Mouse (Mus musculus) neural tube, embryonic 14.5 days (tissue): ENCODE results near the gene Raly. TPM values are rescaled to one million over a fixed set of nuclear protein-coding genes. Genes with fewer than 3 reads are reported as not detected.

Experiments
- ATAC-seq: fragments of 200-750 bp; cut with Nextera tagmentation; 2 replicates; pipeline ENCODE4 v1.8.0; 2017; ENCODE audit warnings: low read depth, mild to moderate bottlenecking, moderate TSS enrichment, moderate library complexity
- H3K27ac ChIP-seq: fragments of 300-500 bp; sonication (generic); 2 replicates; pipeline ENCODE4 v1.5.1; 2014; ENCODE audit warnings: low read depth, mild to moderate bottlenecking, control low read depth, low read length, moderate library complexity, mixed read lengths
- H3K27me3 ChIP-seq: fragments of 300-500 bp; sonication (generic); 2 replicates; pipeline ENCODE4 v1.6.1; 2014; ENCODE audit warnings: low read length; ENCODE audit not compliant: control insufficient read depth, insufficient read depth
- H3K36me3 ChIP-seq: fragments of 300-500 bp; sonication (generic); 2 replicates; pipeline ENCODE4 v1.6.1; 2014; ENCODE audit warnings: low read length, mixed read lengths; ENCODE audit not compliant: control insufficient read depth, insufficient read depth
- H3K4me1 ChIP-seq: fragments of 300-500 bp; sonication (generic); 2 replicates; pipeline ENCODE4 v1.6.1; 2014; ENCODE audit warnings: low read length; ENCODE audit not compliant: control insufficient read depth, insufficient read depth
- H3K4me2 ChIP-seq: fragments of 300-500 bp; sonication (generic); 2 replicates; pipeline ENCODE4 v1.6.1; 2014; ENCODE audit warnings: mild to moderate bottlenecking, low read depth, low read length, control low read depth
- H3K4me3 ChIP-seq: fragments of 300-500 bp; sonication (generic); 2 replicates; pipeline ENCODE4 v1.5.1; 2014; ENCODE audit warnings: low read depth, low read length, control low read depth, mixed read lengths
- H3K9ac ChIP-seq: fragments of 300-500 bp; sonication (generic); replicated peaks from 2 replicates; pipeline ENCODE4 v1.6.1; 2014; ENCODE audit warnings: low read depth, mild to moderate bottlenecking, control low read depth, low read length, mixed read lengths
- H3K9me3 ChIP-seq: fragments of 300-500 bp; sonication (generic); 2 replicates; pipeline ENCODE4 v1.6.1; 2016; ENCODE audit warnings: low read length; ENCODE audit not compliant: control insufficient read depth
- WGBS: fragments of 180-500 bp; shearing (Covaris S2); extraction: QIAGEN DNeasy Blood & Tissue Kit; methylation state at CpG from one replicate; pipeline ENCODE4 v1.1.7; 2014; 5-methylcytosine and 5-hydroxymethylcytosine counted together
- polyA plus RNA-seq: library from polyadenylated mRNA; unstranded; fragments of >200 nt; fragmentation: Nextera tagmentation; extraction: Ambion mirVana; gene quantifications from 2 replicates; pipeline ENCODE4 v1.2.1, GENCODE M21; 2014

Raly gene
- polyA plus RNA-seq, 1 experiment from 2014 or later = 34.5 TPM

DNA sequence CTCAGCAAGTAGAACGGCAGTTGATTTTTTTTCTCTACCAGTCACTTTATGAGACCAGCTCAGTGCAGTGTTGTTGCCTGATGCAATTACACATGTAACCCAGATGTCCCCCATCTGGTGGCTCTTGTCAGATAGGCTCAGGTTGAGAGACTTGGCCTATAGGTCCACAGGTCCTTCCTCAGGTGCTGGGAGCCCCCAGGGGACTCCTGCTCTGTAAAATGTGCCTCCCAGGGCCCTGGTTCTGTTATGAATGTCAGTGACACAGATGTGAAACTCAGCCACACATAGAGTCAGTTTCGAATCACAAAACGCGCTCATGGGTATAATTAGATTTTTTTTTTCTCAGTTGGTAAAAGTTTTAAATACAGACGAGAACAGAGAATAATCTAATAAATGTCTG is 33.2 kb upstream of the Raly start:
- H3K27me3 ChIP-seq = no peaks in the 10 kb centered on the region
- WGBS = 52% methylated on average over 5 of the region's 5 CpGs
- no peaks in the 10 kb centered on the region for H3K9me3 ChIP-seq
- no peak overlapping the region for H3K4me3 ChIP-seq
- H3K27ac ChIP-seq = no peak overlapping the region
- H3K4me1 ChIP-seq = no peaks in the 10 kb centered on the region
- no peak for ATAC-seq
- no peaks in the 10 kb centered on the region for H3K36me3 ChIP-seq
- H3K9ac ChIP-seq = no peak overlapping the region
- H3K4me2 ChIP-seq = no peak overlapping the region

DNA sequence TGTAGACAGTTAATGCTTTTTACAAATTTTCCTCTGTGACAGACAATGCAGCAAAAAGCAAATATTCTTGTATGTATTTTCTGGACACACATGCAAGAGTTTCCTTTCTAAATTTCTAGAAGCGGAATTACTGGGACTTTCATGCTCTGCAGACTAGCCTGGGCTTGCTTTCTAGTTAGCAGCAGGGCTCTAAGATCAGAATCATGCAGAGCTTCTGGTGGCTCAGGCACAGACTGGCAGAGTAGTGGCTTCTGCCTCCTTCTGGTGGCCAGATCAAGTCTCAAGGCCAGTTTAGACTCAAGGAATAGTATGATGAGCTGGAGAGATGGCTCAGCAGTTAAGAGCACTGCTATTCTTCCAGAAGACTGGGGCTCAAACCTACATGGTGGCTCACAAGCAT is 32.4 kb upstream of the Raly start:
- H3K27me3 ChIP-seq = no peaks in the 10 kb centered on the region

DNA sequence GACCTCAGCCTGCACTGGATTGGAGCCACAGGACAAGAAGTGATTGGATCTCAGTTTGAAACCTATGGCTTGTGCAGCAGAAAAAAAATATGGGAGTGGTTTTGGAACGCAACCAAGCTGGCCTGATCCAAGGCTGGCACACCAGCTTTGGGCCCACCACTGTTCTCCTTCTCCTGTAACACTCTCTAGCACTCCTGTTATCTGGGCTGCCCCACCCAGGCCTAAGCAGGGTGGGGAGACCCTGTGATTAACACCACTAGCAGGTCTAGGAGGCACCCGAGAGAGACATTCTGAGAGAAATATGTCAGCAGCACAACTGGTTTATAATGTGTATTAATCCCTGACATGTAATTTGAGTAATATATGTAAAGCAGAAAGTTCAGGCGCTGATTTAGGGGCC is 27.7 kb upstream of the Raly start:
- H3K4me3 ChIP-seq = no peak overlapping the region
- no peaks in the 10 kb centered on the region for H3K27me3 ChIP-seq
- no peak overlapping the region for H3K4me2 ChIP-seq
- ATAC-seq = no peak
- no peak overlapping the region for H3K9ac ChIP-seq
- H3K27ac ChIP-seq = no peak overlapping the region
- WGBS = 76% methylated on average over 3 of the region's 3 CpGs
- no peaks in the 10 kb centered on the region for H3K36me3 ChIP-seq
- H3K9me3 ChIP-seq = no peaks in the 10 kb centered on the region
- no peaks in the 10 kb centered on the region for H3K4me1 ChIP-seq

More for the DNA sequence above, 32.4 kb upstream of the Raly start:
- H3K9me3 ChIP-seq = no peaks in the 10 kb centered on the region
- H3K9ac ChIP-seq = no peak overlapping the region
- no peaks in the 10 kb centered on the region for H3K36me3 ChIP-seq
- no peak for ATAC-seq
- H3K4me2 ChIP-seq = no peak overlapping the region
- 87% methylated on average over 1 of the region's 1 CpGs for WGBS
- H3K4me1 ChIP-seq = no peaks in the 10 kb centered on the region
- no peak overlapping the region for H3K4me3 ChIP-seq
- no peak overlapping the region for H3K27ac ChIP-seq

DNA sequence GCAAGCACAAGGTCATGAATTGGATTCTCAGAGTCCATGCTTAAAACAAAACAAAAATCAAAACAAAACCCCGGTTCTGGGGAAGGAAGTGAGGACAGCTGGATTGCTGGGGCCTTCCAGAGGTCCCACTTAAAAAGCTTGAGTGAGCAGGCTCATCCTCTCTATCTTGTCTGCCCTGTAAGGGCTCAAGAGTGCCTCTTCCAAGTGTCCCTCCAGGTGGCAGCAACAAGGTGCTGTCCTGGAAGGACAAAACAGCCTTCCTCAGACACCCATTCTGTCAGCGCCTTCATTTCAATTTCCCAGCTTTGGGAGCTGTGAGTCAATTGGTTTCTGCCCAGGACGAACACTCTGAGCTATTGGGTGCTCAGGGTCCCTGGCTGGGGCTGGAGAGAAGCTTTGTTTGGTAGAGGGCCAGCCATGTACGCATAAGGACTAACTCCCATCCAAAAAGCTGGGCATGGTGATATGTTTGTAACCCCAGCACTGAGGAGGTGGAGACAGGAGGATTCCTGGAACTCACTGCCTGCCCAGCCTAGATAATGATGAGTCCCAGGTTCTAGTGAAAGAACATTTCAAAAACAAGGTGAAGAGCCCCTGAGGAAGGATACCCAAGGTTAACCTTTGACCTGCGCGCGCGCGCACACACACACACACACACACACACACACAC is 25.9 kb upstream of the Raly start:
- WGBS = 88% methylated on average over 9 of the region's 9 CpGs

DNA sequence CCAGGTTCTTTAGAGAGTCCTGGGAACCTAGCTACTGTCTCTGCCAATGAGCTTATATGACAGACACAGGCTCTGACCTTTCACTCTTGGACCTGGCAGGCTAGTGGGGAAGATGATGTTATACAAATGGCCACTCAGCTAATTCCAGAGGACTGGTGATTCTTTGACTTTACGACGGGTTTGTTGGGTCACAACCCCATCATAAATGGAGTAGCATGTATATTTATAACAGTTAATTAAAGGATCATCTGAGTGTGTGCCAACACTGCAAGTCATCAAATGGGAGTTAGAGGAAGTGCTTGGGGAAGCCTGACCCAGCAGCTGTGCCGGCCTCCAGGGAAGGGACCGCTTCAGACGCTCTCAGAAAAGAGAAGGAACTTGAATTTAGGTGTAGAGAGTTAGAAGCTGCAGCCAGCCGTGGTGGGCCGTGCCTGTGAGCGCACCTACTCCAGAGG is 25.3 kb upstream of the Raly start:
- no peak for ATAC-seq

More for the DNA sequence above, 25.9 kb upstream of the Raly start:
- no peak for ATAC-seq
- Histone ChIP-seq H3K27ac (no peak overlapping the region), H3K36me3 (no peaks in the 10 kb centered on the region), H3K4me2 (no peak overlapping the region), H3K4me1 (no peaks in the 10 kb centered on the region), H3K4me3 (no peak overlapping the region), H3K9ac (no peak overlapping the region), H3K27me3 (no peaks in the 10 kb centered on the region), H3K9me3 (no peaks in the 10 kb centered on the region)

DNA sequence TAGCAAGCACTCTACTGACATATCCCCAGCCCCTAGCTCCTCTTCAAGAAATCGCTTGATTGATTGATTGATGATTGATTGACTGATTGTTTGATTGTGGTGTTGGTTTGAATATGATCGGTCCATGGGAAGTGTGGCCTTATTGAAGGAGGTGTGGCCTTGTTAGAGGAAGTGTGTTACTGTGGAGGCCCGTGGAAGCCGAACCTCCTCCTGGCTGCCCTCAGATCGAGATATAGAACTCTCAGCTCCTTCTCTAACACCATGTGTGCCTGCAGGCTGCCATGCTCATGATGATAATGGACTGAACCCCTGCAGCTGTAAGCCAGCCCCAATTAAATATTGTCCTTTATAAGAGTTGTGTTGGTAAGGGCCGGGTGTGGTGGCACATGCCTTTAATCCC is 23.8 kb upstream of the Raly start:
- Histone ChIP-seq H3K4me2 (no peak overlapping the region), H3K9ac (no peak overlapping the region), H3K27me3 (no peaks in the 10 kb centered on the region), H3K4me3 (no peak overlapping the region), H3K4me1 (no peaks in the 10 kb centered on the region), H3K36me3 (no peaks in the 10 kb centered on the region), H3K9me3 (no peaks in the 10 kb centered on the region), H3K27ac (no peak overlapping the region)
- 91% methylated on average over 6 of the region's 6 CpGs for WGBS
- no peak for ATAC-seq

More for the DNA sequence above, 25.3 kb upstream of the Raly start:
- 72% methylated on average over 8 of the region's 8 CpGs for WGBS
- H3K27me3 ChIP-seq = no peaks in the 10 kb centered on the region
- H3K4me1 ChIP-seq = no peaks in the 10 kb centered on the region
- no peak overlapping the region for H3K4me3 ChIP-seq
- no peaks in the 10 kb centered on the region for H3K36me3 ChIP-seq
- H3K9me3 ChIP-seq = no peaks in the 10 kb centered on the region
- no peak overlapping the region for H3K9ac ChIP-seq
- no peak overlapping the region for H3K4me2 ChIP-seq
- H3K27ac ChIP-seq = no peak overlapping the region

DNA sequence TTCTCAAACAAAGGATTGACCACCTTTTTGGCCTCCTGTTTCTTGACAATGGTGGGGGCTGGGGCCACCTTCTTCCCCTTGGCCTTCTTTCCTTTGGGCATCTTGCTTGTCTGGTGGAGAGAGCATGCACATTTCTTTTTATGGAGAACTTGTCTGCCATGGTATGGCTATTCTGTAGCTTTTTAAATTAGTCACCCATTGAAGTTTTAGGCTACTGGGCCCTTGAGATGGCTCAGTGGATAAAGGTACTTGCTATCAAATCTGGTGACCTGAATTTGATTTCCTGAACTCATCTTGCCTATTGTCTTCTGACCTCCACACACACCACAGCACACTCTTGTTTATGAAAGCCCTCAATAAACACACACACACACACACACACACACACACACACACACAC is 21.0 kb upstream of the Raly start, which contains the start of gene Gm14214:
Gene Gm14214 (minus strand): TSS at position 101 of the 400 bp plus-strand sequence.
- Histone ChIP-seq H3K9me3 (no peaks in the 10 kb centered on the region), H3K27ac (no peak within 1 kb of the TSS), H3K4me2 (no peak within 1 kb of the TSS), H3K9ac (no peak within 1 kb of the TSS), H3K4me1 (no peaks in the 10 kb centered on the region), H3K27me3 (no peaks in the 10 kb centered on the region), H3K4me3 (no peak within 1 kb of the TSS), H3K36me3 (no peaks in the 10 kb centered on the region)
- no peak for ATAC-seq

DNA sequence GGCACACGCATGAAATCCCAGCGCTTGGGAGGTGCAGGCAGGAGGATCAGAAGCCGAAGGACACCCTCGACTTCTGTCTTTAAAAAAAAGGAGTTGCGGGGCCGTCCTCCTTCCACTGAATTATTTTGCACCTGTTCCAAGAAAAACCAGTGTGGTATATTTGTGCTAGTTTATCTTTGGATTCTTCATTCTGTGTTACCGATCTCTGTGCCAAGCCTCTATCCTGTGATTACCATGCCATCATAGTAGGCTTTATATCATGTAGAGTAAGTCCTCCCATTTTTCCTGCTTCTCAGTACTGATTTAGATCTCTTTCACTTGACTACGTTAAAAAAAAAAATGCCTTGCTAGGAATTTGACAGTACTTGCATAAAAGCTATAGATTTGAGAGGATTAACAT is 19.3 kb upstream of the Raly start:
- no peaks in the 10 kb centered on the region for H3K27me3 ChIP-seq
- H3K4me1 ChIP-seq = no peaks in the 10 kb centered on the region
- H3K36me3 ChIP-seq = no peaks in the 10 kb centered on the region
- no peak overlapping the region for H3K4me2 ChIP-seq
- H3K9me3 ChIP-seq = no peaks in the 10 kb centered on the region
- ATAC-seq = no peak
- no peak overlapping the region for H3K4me3 ChIP-seq
- WGBS = 69% methylated on average over 8 of the region's 8 CpGs
- no peak overlapping the region for H3K27ac ChIP-seq
- no peak overlapping the region for H3K9ac ChIP-seq

DNA sequence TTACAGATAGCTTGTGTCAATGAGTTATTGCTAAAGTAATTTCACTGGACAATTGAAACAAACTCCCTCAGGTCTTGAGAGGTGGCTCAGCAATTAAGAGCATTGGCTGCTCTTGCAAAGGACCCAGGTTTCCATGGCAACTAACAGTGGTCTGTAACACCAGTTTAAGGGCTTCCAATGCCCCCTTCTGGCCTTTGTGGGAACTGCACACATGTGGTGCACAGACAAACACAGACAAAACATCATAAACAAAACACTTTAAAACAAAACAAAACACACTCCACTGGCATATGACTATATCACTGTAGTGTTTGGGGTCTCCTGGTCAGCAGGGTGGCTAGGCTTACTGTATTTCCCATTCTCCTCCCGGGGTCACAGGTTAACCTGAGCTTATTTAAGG is 16.9 kb upstream of the Raly start:
- ATAC-seq = no peak
- H3K4me1 ChIP-seq = no peaks in the 10 kb centered on the region
- no peak overlapping the region for H3K27ac ChIP-seq
- 93% methylated on average over 1 of the region's 1 CpGs for WGBS
- H3K9me3 ChIP-seq = no peaks in the 10 kb centered on the region
- no peaks in the 10 kb centered on the region for H3K36me3 ChIP-seq
- no peaks in the 10 kb centered on the region for H3K27me3 ChIP-seq
- H3K9ac ChIP-seq = no peak overlapping the region
- H3K4me3 ChIP-seq = no peak overlapping the region
- H3K4me2 ChIP-seq = no peak overlapping the region
